Mouse (Mus musculus) left cerebral cortex, postnatal 25 days (tissue): ENCODE results near the gene Tmem184a. TPM values are rescaled to one million over a fixed set of nuclear protein-coding genes. Genes with fewer than 3 reads are reported as not detected.

Experiments used
- DNase-seq, 2 experiments: peaks; one replicate each; pipeline ENCODE4 v3.0.0; 2022; ENCODE audit warnings: low spot score in 2 of 2, mixed read lengths in 1 of 2
- intact Hi-C: fragments of 180-260 bp; cut with DNase I; formaldehyde crosslinking; loops from one replicate; pipeline ENCODE4 v1.15.1; 2025
- total RNA-seq, 2 experiments: library from RNA; stranded (reverse); gene quantifications; 2 replicates each; pipeline ENCODE4 v1.2.3; 2021

Gene Tmem184a
- total RNA-seq, 2 experiments from 2014 or later = 0.48 TPM; not detected in 1

DNA sequence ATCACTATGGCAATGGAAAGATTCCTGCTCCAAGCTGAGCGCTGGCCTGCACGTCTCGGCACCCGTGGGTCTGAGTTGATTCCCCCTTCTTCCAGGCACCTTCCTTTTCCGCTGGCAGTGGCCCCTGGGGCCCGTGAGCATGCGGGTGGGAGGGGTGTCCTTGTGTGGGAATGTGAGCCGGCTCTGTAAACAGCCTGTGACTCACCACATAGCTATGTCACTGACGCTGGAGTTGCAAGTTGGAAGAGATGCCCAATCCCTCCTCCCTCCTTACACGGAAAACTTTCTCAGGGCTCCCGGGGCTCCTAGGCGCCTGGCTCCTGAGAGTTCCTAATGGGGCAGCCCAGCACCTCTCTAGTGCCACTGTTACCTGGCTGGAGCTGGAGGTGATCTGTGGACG lies 22.8 kb downstream of the Tmem184a start:
- DNase-seq = peak; percentile 49 to 82
- intact Hi-C loops = no loop called here

DNA sequence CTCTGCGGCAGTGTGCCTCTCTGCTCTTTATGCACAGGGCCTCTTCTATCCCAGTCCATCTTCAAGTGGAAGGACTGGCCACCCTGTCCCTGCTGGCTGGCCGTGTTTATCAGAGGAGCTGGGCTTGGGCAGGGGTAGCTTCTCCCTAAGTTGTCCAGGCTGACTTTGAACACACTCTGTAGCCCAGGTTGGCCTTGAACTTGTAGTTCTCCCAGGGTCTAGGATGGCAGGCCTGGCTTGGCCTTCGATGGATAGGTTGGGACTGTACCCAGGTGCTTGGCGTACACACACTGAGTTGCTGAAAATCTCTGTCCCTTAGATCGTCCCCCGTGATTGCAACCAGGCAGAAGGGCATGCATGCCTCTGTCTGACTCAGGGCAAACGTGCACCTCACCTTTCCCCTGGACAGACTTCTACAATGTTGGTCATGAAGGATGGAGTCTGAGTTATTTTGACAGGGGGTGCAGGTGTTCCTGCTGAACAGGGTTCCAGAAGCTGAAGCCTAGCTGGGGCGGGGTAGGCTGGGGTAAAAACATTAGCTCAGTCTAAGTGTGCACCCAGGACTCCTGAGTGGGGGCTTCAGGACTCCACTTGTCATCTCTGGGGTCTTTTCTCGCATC lies 23.6 kb downstream of the Tmem184a start:
- DNase-seq = no peak
- intact Hi-C loops = no loop called here

DNA sequence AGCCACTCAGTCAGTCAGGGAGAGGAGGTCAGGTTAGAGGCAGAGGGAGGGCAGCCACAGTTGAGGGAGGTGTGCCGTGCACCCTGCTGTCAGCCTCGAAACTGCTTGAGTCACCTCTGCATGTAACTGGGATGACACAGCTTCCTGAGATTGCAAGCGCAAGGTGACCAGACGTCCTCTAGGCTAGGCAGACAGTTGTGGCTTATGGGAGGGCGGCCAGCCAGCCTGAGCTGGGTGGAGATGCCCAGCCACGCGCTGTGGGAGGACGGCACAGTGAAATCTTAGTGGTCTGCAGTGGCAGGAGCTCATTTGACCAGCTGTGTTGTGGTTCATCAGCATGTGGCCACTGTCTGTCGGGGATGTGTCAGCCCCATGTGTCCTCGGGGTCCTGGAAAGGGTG lies 24.8 kb downstream of the Tmem184a start:
- intact Hi-C loops = no loop called here
- DNase-seq = no peak

DNA sequence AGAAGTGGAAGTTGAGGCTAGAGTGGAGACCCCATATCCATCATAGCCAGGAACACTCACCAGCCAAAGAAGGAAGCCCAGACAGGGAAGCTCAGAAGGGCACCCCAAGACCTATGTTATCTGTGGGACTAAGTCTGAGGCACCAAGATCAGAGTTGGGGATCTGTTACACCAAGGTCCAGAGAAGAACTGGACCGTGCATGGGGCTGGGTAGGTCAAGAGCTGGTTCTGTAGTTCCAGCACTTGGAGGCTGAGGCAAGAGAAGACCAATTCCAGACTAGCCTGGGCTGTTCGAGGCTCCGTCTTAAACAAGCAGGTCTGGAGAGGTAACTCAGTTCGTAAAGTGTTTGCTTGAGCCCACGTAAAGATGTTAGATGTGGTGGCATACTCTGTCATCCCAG lies 25.6 kb downstream of the Tmem184a start:
- DNase-seq = no peak
- intact Hi-C loops = no loop called here

- no peak for DNase-seq
- intact Hi-C loops = no loop called here
Measured at GRCm38 (mm10) chr5:139793338-139794089, 26.2 kb downstream of the Tmem184a start.

DNA sequence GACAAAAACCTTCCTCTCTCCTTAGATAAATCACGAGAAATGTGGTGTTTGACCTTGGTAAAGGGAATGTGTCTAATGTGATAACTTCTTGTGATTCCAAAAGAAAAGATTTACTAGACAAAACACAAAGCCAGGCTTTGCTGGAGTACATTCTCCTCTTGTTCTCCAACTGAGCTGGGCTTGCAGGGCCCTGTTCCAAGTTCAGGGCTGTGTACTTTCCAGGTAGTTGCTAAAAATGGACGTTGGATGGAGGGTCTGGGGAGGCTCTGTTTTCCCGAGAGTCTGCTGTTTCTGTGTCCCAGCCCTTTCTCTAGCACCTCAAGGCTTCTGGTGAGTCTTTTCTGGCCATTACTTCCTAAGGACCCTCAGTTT lies 26.8 kb downstream of the Tmem184a start:
- no peak for DNase-seq
- intact Hi-C loops = no loop called here

GRCm38 (mm10) chr5:139792159-139792775 lies 27.4 kb downstream of the Tmem184a start:
- intact Hi-C loops = no loop called here
- no peak for DNase-seq

- peak; percentile 90 to 94 for DNase-seq
- intact Hi-C loops = no loop called here
Measured at GRCm38 (mm10) chr5:139791227-139792158, 28.2 kb downstream of the Tmem184a start, which contains the start of gene Mafk. Gene Mafk, plus strand, starts transcription at chr5:139791513.

- intact Hi-C loops = no loop called here
Measured at GRCm38 (mm10) chr5:139789466-139789865, 30.3 kb downstream of the Tmem184a start.

GRCm38 (mm10) chr5:139781406-139781805 lies 38.3 kb downstream of the Tmem184a start:
- DNase-seq = no peak
- intact Hi-C loops = no loop called here

More at GRCm38 (mm10) chr5:139789466-139789865, 30.3 kb downstream of the Tmem184a start:
- DNase-seq = no peak

DNA sequence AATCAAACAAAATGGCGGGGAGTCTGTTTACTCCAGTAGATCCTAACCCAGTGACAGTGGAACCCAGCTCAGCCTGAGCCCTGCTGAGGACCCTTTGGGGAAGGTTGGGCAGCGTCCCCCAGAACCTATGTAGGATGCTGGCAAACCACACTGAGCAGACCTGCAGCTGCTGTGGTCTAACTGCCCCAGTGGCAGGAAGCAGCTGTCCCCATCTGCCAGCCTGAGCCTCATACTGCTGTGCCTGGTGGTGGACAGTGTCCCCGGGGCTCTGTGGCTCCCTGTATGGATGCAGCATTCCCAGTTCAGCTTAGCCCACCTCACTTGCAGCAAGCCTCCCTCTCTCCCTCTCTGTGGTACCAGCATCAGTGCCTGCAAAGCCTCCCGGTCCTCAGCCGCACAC lies 42.8 kb downstream of the Tmem184a start:
- intact Hi-C loops = loop anchor here (5.0 kb wide), 1 partner anchor 40 kb away; the partner anchor contains the start of gene Tmem184a
- DNase-seq = no peak

- DNase-seq = peak; percentile 95 to 98
- intact Hi-C loops = loop anchor here (5.0 kb wide), 1 partner anchor 42 kb away; the partner anchor contains the start of gene Tmem184a
Measured at GRCm38 (mm10) chr5:139775216-139775926, 44.3 kb downstream of the Tmem184a start, which contains the start of gene Ints1. Gene Ints1, minus strand, starts transcription at chr5:139775674.

DNA sequence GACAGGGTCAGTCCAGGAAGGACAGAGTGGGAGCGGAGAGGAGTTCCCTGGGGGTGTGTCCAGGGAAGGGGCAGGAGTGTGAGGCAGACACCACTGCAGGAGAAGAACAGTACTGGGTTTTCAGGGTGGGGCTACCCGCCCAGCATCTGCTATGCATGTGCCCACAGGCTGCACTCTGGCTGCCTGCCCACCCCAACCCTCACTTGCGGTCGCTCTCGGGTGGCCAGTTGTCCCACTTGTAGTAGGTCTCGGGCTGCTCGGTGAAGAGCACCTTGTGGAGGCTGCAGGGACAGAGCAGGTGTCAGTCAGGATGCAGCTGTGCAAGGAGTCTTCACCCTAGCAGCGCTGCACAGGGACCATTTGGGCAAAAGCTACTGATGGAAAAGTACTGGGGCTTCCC lies 51.5 kb downstream of the Tmem184a start:
- intact Hi-C loops = no loop called here
- no peak for DNase-seq

DNA sequence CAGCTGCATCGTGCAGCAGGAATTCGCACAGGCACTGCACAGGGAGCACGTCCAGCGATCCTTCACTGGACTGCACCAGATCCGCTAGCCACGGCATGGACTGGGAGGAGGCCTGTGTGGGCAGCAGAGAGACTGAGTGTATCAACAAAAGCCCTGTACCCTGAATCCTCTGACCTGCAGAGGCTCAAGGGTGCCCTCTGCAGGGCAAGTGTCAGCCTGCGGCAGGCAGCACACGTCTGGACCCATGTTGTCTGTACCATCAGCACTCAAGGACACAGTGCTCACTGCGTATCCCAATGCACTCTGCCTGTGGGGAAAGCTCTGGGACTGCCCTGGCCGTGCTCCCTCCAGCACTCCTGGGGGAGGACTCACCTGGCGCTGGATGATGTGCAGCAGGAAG lies 55.4 kb downstream of the Tmem184a start:
- intact Hi-C loops = no loop called here
- DNase-seq = no peak

DNA sequence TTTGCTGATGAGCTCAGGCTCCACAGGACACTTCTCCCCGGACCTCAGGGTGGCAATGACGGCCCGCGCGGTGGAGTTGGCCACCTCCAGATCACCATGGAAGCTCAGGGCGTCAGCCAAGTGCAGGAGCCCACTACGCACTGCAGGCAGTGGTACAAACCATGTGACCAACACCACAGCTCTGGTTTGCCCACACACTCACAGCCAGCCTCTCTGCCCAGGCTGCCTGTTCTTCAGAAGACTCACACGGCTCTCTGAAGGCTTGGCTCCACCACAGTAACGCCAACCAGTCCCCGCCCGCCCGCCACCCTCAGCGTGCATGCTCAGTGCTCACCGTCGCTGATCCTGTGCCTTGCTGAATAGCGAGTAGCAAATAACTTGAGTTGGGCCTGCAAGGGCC lies 61.6 kb downstream of the Tmem184a start:
- DNase-seq = peak; percentile 53 to 92
- intact Hi-C loops = loop anchor here (10.0 kb wide), 1 partner anchor 413 kb away; no protein-coding TSS in a partner anchor

GRCm38 (mm10) chr5:139756586-139756985 lies 63.1 kb downstream of the Tmem184a start:
- intact Hi-C loops = loop anchor here (10.0 kb wide), 1 partner anchor 412 kb away; no protein-coding TSS in a partner anchor
- DNase-seq = no peak

DNA sequence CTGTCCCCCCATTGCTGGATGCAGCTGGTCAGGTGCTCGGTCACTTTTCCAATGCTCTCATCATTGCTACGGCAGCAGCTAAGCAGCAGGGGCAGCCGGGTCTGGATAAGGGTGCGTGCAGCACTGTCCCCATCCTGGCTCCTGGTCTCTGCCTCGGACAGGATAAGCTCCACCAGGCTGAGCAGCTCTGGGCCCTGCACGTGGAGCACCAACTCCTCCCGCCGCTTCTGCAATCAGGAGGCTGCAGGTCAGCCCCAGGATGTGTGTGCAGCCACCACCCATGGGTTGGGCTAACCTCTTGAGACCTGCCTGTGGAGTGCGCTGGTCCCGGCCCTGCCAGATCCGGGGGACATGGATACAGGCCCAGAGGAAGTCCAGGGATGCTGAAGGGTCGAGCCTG lies 63.6 kb downstream of the Tmem184a start:
- intact Hi-C loops = loop anchor here (10.0 kb wide), 1 partner anchor 411 kb away; no protein-coding TSS in a partner anchor
- no peak for DNase-seq

GRCm38 (mm10) chr5:139754753-139755152 lies 65.0 kb downstream of the Tmem184a start:
- DNase-seq = peak; percentile 58 to 65
- intact Hi-C loops = loop anchor here (10.0 kb wide), 1 partner anchor 410 kb away; no protein-coding TSS in a partner anchor
